Mouse (Mus musculus): ENCODE measurements around the gene Vasn. TPM values are rescaled to one million over a fixed set of nuclear protein-coding genes. Genes with fewer than 3 reads are reported as not detected.

Gene Vasn
- 35.6 and 35.9 TPM in 2 replicates for polyA plus RNA-seq (2015; fragmentation: Nextera tagmentation; extraction: Ambion mirVana)

GRCm38 (mm10) chr16:4639831-4640237, at the start of gene Vasn, which contains the start of gene Dnaja3:
Gene Vasn, plus strand, starts transcription at chr16:4639941.
Gene Dnaja3, plus strand, starts transcription at chr16:4639989.
- Histone ChIP-seq H3K4me2 (replicated peaks) (peak within 1 kb of the TSS; percentile 98), H3K36me3 (peaks cover 17% of the 10 kb centered on the region; the same call in 1 of the 2 replicates), H3K4me3 (peak within 1 kb of the TSS; percentile 86), H3K27ac (peak within 1 kb of the TSS; percentile 92), H3K4me1 (peaks cover 54% of the 10 kb centered on the region), H3K9me3 (no peaks in the 10 kb centered on the region), H3K27me3 (no peaks in the 10 kb centered on the region), H3K9ac (peak within 1 kb of the TSS; percentile 88)
- 0% methylated on average over 22 of the region's 22 CpGs for WGBS
- peak; percentile 93 for ATAC-seq (ENCODE audit: low FRiP score, low read depth)

DNA sequence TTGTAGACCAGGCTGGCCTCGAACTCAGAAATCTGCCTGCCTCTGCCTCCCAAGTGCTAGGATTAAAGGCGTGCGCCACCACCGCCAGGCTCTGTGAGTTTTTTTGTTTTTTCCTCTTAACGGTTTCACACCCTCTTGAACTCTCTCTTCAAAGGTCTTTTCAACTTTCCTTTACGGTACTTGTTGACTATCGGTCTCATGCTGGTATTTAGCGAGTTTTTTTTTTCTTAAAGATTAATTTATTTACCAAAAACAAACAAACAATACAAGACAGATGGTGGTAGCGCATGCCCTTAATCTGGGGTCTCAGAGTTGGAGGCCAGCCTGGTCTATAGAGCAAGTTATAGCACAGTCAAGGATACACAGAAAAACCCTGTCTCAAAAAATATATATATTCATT, 49.5 kb upstream of the Vasn start:
- WGBS = 96% methylated on average over 9 of the region's 9 CpGs
- Histone ChIP-seq H3K36me3 (peaks cover 14% of the 10 kb centered on the region), H3K4me1 (peaks cover 44% of the 10 kb centered on the region), H3K27me3 (no peaks in the 10 kb centered on the region), H3K27ac (no peak overlapping the region), H3K9me3 (no peaks in the 10 kb centered on the region), H3K9ac (no peak overlapping the region), H3K4me3 (no peak overlapping the region), H3K4me2 (replicated peaks) (no peak overlapping the region)
- ATAC-seq (ENCODE audit: low FRiP score, low read depth) = no peak

DNA sequence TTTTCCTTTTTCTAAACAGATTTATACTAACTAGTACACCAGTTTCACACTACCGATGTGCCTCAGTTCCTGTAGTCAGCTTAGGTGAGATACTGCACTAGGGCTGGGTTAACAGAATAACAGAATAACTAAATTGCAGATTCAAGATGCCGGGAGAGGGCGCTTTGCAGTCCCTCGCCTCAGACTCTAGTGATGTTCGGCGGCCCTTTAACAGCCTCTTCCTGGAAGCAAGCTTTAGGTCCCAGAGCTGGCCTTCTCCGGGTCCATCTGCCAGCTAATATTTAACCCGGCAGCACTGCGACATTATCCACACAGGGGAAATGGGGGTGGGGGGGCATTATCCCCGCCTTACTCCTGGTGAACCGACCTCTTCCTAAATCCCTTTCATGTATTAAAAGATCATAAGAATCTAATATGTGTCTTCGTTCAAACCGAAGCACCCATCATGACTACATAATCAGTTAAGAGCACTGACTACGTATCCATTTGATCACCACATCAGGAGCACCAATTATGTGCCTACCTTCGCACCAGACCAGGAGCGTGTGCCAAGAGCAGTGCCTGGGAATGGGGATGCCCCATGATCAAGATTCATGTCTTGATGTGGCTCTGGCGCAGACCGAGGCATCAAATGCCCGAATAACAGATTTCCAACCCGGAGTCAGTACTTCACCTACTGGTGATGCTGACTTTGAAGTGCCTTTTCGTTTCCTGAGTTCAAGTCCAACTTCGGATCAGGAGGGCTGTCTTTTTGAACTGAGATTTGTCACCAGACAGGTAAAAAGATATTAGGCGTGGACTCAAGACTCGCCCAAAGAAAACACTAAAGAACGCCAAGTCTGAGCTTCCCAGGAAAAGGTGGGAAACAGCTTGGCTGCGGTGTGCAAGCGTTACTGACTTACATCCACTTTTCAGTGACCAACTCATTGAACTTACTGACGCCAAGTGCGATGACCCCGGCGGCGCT, 46.5 kb upstream of the Vasn start:
- Histone ChIP-seq H3K27ac (peak overlapping the region; percentile 96), H3K36me3 (peaks cover 17% of the 10 kb centered on the region), H3K27me3 (no peaks in the 10 kb centered on the region), H3K9ac (peak overlapping the region; percentile 82), H3K4me2 (replicated peaks) (peak overlapping the region; percentile 100), H3K4me3 (peak overlapping the region; percentile 90), H3K4me1 (peaks cover 53% of the 10 kb centered on the region), H3K9me3 (no peaks in the 10 kb centered on the region)
- WGBS = 15% methylated on average over 32 of the region's 32 CpGs
- ATAC-seq (ENCODE audit: low FRiP score, low read depth) = no peak

GRCm38 (mm10) chr16:4593971-4594813, 45.5 kb upstream of the Vasn start, which contains the start of gene Glis2:
Gene Glis2, plus strand, starts transcription at chr16:4594713.
- ATAC-seq (ENCODE audit: low FRiP score, low read depth) = peak; percentile 89
- Histone ChIP-seq H3K27ac (peak within 1 kb of the TSS; percentile 96), H3K9me3 (no peaks in the 10 kb centered on the region), H3K4me3 (peak within 1 kb of the TSS; percentile 90), H3K36me3 (peaks cover 17% of the 10 kb centered on the region), H3K27me3 (no peaks in the 10 kb centered on the region), H3K4me1 (peaks cover 63% of the 10 kb centered on the region), H3K4me2 (replicated peaks) (peak within 1 kb of the TSS; percentile 100), H3K9ac (peak within 1 kb of the TSS; percentile 97)
- WGBS = under 1% methylated on average over 27 of the region's 74 CpGs

GRCm38 (mm10) chr16:4594814-4595526, 44.8 kb upstream of the Vasn start:
- Histone ChIP-seq H3K27me3 (no peaks in the 10 kb centered on the region), H3K4me2 (replicated peaks) (peak overlapping the region; percentile 100), H3K4me3 (peak overlapping the region; percentile 90), H3K9me3 (no peaks in the 10 kb centered on the region), H3K36me3 (peaks cover 16% of the 10 kb centered on the region), H3K27ac (peak overlapping the region; percentile 96), H3K9ac (peak overlapping the region; percentile 97), H3K4me1 (peaks cover 70% of the 10 kb centered on the region)
- ATAC-seq (ENCODE audit: low FRiP score, low read depth) = peak; percentile 9; the same call in 1 of the 2 replicates
- under 1% methylated on average over 43 of the region's 52 CpGs for WGBS

DNA sequence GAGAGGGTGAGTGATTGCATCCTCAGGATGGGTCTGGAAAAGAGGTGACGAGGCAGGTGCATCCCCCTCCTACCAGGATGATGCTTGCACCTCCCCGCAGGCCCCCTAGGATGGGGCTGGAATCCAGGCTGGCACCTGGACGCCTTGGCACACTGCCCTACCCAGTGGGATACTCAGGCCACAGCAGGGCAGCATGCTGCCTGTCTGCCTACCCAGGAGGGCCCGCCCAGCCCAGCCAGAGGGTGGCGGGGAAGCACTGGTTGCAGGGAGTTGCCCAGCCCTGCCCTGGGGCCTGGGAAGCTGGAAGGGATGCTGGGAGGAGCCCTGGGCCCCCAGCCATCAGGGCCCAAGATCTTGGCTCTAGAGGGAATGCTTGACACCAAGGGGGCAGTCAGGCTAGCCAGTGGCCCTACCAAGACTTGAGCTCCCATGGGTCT, 44.2 kb upstream of the Vasn start:
- 1% methylated on average over 5 of the region's 5 CpGs for WGBS
- ATAC-seq (ENCODE audit: low FRiP score, low read depth) = no peak
- H3K4me1 ChIP-seq = peaks cover 76% of the 10 kb centered on the region

GRCm38 (mm10) chr16:4596141-4596728, 43.5 kb upstream of the Vasn start:
- Histone ChIP-seq H3K36me3 (peaks cover 3% of the 10 kb centered on the region; the same call in 1 of the 2 replicates), H3K27me3 (no peaks in the 10 kb centered on the region), H3K4me3 (peak overlapping the region; percentile 90), H3K9me3 (no peaks in the 10 kb centered on the region), H3K9ac (peak overlapping the region; percentile 97), H3K4me2 (replicated peaks) (peak overlapping the region; percentile 100), H3K27ac (peak overlapping the region; percentile 96), H3K4me1 (peaks cover 83% of the 10 kb centered on the region)
- 5% methylated on average over 3 of the region's 3 CpGs for WGBS
- ATAC-seq (ENCODE audit: low FRiP score, low read depth) = no peak

More for the DNA sequence above, 44.2 kb upstream of the Vasn start:
- Histone ChIP-seq H3K9me3 (no peaks in the 10 kb centered on the region), H3K27me3 (no peaks in the 10 kb centered on the region), H3K27ac (peak overlapping the region; percentile 96), H3K4me2 (replicated peaks) (peak overlapping the region; percentile 100), H3K9ac (peak overlapping the region; percentile 97), H3K36me3 (peaks cover 10% of the 10 kb centered on the region), H3K4me3 (peak overlapping the region; percentile 90)

GRCm38 (mm10) chr16:4596836-4597235, 42.9 kb upstream of the Vasn start:
- H3K4me2 ChIP-seq (replicated peaks) = peak overlapping the region; percentile 100
- H3K9me3 ChIP-seq = no peaks in the 10 kb centered on the region
- peaks cover 87% of the 10 kb centered on the region for H3K4me1 ChIP-seq
- peak overlapping the region; percentile 97 for H3K9ac ChIP-seq
- peak overlapping the region; percentile 90 for H3K4me3 ChIP-seq
- H3K27me3 ChIP-seq = no peaks in the 10 kb centered on the region
- peaks cover 2% of the 10 kb centered on the region; the same call in 1 of the 2 replicates for H3K36me3 ChIP-seq
- 69% methylated on average over 2 of the region's 2 CpGs for WGBS
- peak overlapping the region; percentile 96 for H3K27ac ChIP-seq
- no peak for ATAC-seq (ENCODE audit: low FRiP score, low read depth)

DNA sequence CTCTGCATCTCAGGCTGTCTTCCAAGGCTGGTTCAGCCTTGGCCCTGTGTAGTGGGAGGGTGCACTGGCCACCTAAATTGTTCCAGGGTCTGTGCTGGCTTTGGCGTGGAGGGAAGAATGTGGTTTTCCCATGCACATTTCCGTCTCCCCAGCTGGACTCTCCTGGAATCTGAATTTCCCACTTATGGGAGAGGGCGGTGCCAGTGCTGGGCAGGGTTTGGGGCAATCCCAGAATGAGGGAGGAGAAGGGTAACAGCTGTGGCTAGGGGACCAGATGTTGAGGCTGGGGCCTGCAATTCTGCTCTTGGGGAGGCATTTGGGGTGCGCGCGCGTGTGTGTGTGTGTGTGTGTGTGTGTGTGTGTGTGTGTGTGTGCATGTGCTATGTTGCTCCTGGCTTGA, 42.4 kb upstream of the Vasn start:
- ATAC-seq (ENCODE audit: low FRiP score, low read depth) = no peak
- peak overlapping the region; percentile 90 for H3K4me3 ChIP-seq
- no peaks in the 10 kb centered on the region for H3K9me3 ChIP-seq
- H3K4me1 ChIP-seq = peaks cover 87% of the 10 kb centered on the region
- H3K4me2 ChIP-seq (replicated peaks) = peak overlapping the region; percentile 100
- H3K36me3 ChIP-seq = peaks cover 2% of the 10 kb centered on the region; the same call in 1 of the 2 replicates
- H3K9ac ChIP-seq = peak overlapping the region; percentile 97
- H3K27ac ChIP-seq = peak overlapping the region; percentile 96
- H3K27me3 ChIP-seq = no peaks in the 10 kb centered on the region
- 24% methylated on average over 3 of the region's 7 CpGs for WGBS

DNA sequence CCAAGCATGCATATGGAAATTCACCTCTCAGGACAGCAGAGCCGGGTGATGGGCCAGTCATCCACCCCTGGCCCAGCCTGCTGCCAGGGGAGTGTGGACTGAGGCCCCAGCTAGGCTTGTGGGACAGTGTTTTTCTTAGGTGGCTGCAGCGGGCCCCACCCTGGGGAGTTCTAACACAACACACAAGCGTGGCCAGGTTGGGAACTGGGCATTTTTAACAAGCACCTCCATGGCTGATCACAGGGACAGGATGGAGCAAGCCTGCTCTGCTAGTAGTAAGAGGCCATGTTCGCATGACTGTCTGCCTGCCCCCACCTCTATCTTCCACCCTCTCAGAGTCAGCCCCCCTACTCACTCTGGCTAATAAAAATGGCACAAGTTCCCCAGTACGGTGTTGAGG, 41.7 kb upstream of the Vasn start:
- Histone ChIP-seq H3K27me3 (no peaks in the 10 kb centered on the region), H3K4me2 (replicated peaks) (peak overlapping the region; percentile 100), H3K4me3 (peak overlapping the region; percentile 90), H3K9ac (peak overlapping the region; percentile 57), H3K27ac (peak overlapping the region; percentile 67), H3K9me3 (no peaks in the 10 kb centered on the region), H3K4me1 (peaks cover 87% of the 10 kb centered on the region), H3K36me3 (peaks cover 2% of the 10 kb centered on the region; the same call in 1 of the 2 replicates)
- WGBS = 35% methylated on average over 5 of the region's 5 CpGs
- no peak for ATAC-seq (ENCODE audit: low FRiP score, low read depth)

All from limb, embryonic 13.5 days (tissue).